Mouse (Mus musculus) megakaryocyte progenitor cell, adult 5-6 weeks (primary cell): ENCODE results near the gene Casp7. TPM values are rescaled to one million over a fixed set of nuclear protein-coding genes. Genes with fewer than 3 reads are reported as not detected.
"Not testable (repeated sequence)": the region's sequence is repeated elsewhere in the genome, so short reads cannot be mapped to it uniquely, and the experiment has no call there.

Experiments used
- ATAC-seq: replicated peaks from 2 replicates; pipeline ENCODE4 v1.8.0; 2016; ENCODE audit warnings: mild to moderate bottlenecking, moderate TSS enrichment, inconsistent platforms; ENCODE audit not compliant: poor library complexity
- total RNA-seq, 2 experiments: library from RNA; stranded (forward) in 1 of 2; stranded (reverse) in 1 of 2; fragments of 157-497, 149-512 nt in 1 of 2; fragments of 200-1000 nt in 1 of 2; gene quantifications; 2 replicates each; pipeline versions ENCODE4 v1.2.3 to v1.2.4; 2015 to 2017

Gene Casp7
- total RNA-seq (2015) (65.7 and 71.0 TPM in 2 replicates), total RNA-seq (2017) (48.4 and 53.7 TPM in 2 replicates)

GRCm38 (mm10) chr19:56396669-56397621 is at the start of gene Casp7:
TSS of gene Casp7 (plus strand) at chr19:56397129.
- ATAC-seq, result peak; percentile 41

- ATAC-seq, result peak; percentile 83
These were observed 47.6 kb upstream of the Casp7 start for GRCm38 (mm10) chr19:56349295-56349694.

GRCm38 (mm10) chr19:56353689-56354088 is 43.2 kb upstream of the Casp7 start:
- no peak for ATAC-seq

GRCm38 (mm10) chr19:56355201-56355600 is 41.7 kb upstream of the Casp7 start:
- no peak for ATAC-seq

GRCm38 (mm10) chr19:56356480-56357373 is 40.2 kb upstream of the Casp7 start:
- ATAC-seq, result peak; percentile 65

GRCm38 (mm10) chr19:56357374-56357708 is 39.6 kb upstream of the Casp7 start:
- not testable (repeated sequence) for ATAC-seq

GRCm38 (mm10) chr19:56358890-56359289 is 38.0 kb upstream of the Casp7 start:
- ATAC-seq, result no peak

- no peak for ATAC-seq
These were observed 33.0 kb upstream of the Casp7 start for GRCm38 (mm10) chr19:56363721-56364460.

- ATAC-seq, result no peak
These were observed 32.4 kb upstream of the Casp7 start for GRCm38 (mm10) chr19:56364563-56364962.

GRCm38 (mm10) chr19:56366168-56366567 is 30.8 kb upstream of the Casp7 start:
- ATAC-seq, result no peak

- no peak for ATAC-seq
These were observed 30.3 kb upstream of the Casp7 start for GRCm38 (mm10) chr19:56366625-56367024.

- ATAC-seq, result no peak
These were observed 29.2 kb upstream of the Casp7 start for GRCm38 (mm10) chr19:56367778-56368177.

- ATAC-seq, result peak; percentile 26; the same call in 1 of the 2 replicates
These were observed 28.0 kb upstream of the Casp7 start for GRCm38 (mm10) chr19:56368912-56369311.

GRCm38 (mm10) chr19:56370389-56371150 is 26.4 kb upstream of the Casp7 start:
- ATAC-seq, result peak; percentile 64

GRCm38 (mm10) chr19:56372226-56372625 is 24.7 kb upstream of the Casp7 start:
- no peak for ATAC-seq

GRCm38 (mm10) chr19:56373246-56373645 is 23.7 kb upstream of the Casp7 start:
- no peak for ATAC-seq

- no peak for ATAC-seq
These were observed 22.9 kb upstream of the Casp7 start for GRCm38 (mm10) chr19:56374011-56374410.

GRCm38 (mm10) chr19:56378007-56378406 is 18.9 kb upstream of the Casp7 start:
- no peak for ATAC-seq

GRCm38 (mm10) chr19:56378554-56379172 is 18.3 kb upstream of the Casp7 start:
- ATAC-seq, result no peak

- ATAC-seq, result no peak
These were observed 16.6 kb upstream of the Casp7 start for GRCm38 (mm10) chr19:56380341-56380740.
